Mouse (Mus musculus) heart, embryonic 15.5 days (tissue): Measurements from ENCODE around the gene Sec24c. TPM values are rescaled to one million over a fixed set of nuclear protein-coding genes. Genes with fewer than 3 reads are reported as not detected.

Source experiments
- ATAC-seq: fragments of 200-750 bp; cut with Nextera tagmentation; replicated peaks from 2 replicates; pipeline ENCODE4 v1.8.0; 2017; ENCODE audit warnings: low read depth, moderate TSS enrichment; ENCODE audit not compliant: insufficient number of reproducible peaks, insufficient read depth, low FRiP score
- H3K27ac ChIP-seq: fragments of 300-500 bp; sonication (generic); 2 replicates; pipeline ENCODE4 v1.5.1; 2015; ENCODE audit warnings: mild to moderate bottlenecking, inconsistent platforms
- H3K27me3 ChIP-seq: fragments of 300-500 bp; sonication (generic); 2 replicates; pipeline ENCODE4 v1.6.1; 2015; ENCODE audit warnings: inconsistent platforms
- H3K36me3 ChIP-seq: fragments of 300-500 bp; sonication (generic); 2 replicates; pipeline ENCODE4 v1.6.1; 2015; ENCODE audit warnings: mild to moderate bottlenecking, inconsistent platforms
- H3K4me1 ChIP-seq: fragments of 300-500 bp; sonication (generic); replicated peaks from 2 replicates; pipeline ENCODE4 v1.6.1; 2015; ENCODE audit warnings: inconsistent platforms
- H3K4me2 ChIP-seq: fragments of 300-500 bp; sonication (generic); 2 replicates; pipeline ENCODE4 v1.6.1; 2015; ENCODE audit warnings: inconsistent platforms, mild to moderate bottlenecking, moderate library complexity
- H3K4me3 ChIP-seq: fragments of 300-500 bp; sonication (generic); 2 replicates; pipeline ENCODE4 v1.5.1; 2015; ENCODE audit warnings: mild to moderate bottlenecking, inconsistent platforms
- H3K9ac ChIP-seq: fragments of 300-500 bp; sonication (generic); 2 replicates; pipeline ENCODE4 v1.6.1; 2015; ENCODE audit warnings: mild to moderate bottlenecking, inconsistent platforms
- H3K9me3 ChIP-seq: fragments of 300-500 bp; sonication (generic); replicated peaks from 2 replicates; pipeline ENCODE4 v1.6.1; 2016; ENCODE audit warnings: inconsistent platforms
- WGBS: fragments of 180-500 bp; shearing (Covaris S2); methylation state at CpG from one replicate; pipeline ENCODE4 v1.1.7; 2015; ENCODE audit warnings: mixed read lengths; 5-methylcytosine and 5-hydroxymethylcytosine counted together
- microRNA-seq: library from miRNA; unstranded; fragments of <30 nt; microRNA quantifications from one replicate; pipeline ENCODE4, GENCODE M21; 2016
- polyA plus RNA-seq: library from polyadenylated mRNA; unstranded; fragments of >200 nt; fragmentation: Nextera tagmentation; extraction: Ambion mirVana; gene quantifications from 2 replicates; pipeline ENCODE4 v1.2.1, GENCODE M21; 2015

The Sec24c gene
- polyA plus RNA-seq, 1 experiment from 2014 or later: 57.3 TPM

GRCm38 (mm10) chr14:20738511-20738910 lies 64.4 kb downstream of the Sec24c start:
- ATAC-seq: no peak
- no peak overlapping the region for H3K4me3 ChIP-seq
- H3K36me3 ChIP-seq: peaks cover 44% of the 10 kb centered on the region
- WGBS: 68% methylated on average over 8 of the region's 8 CpGs
- no peaks in the 10 kb centered on the region for H3K27me3 ChIP-seq
- H3K9me3 ChIP-seq: no peaks in the 10 kb centered on the region
- H3K27ac ChIP-seq: no peak overlapping the region
- no peak overlapping the region for H3K4me2 ChIP-seq
- peaks cover 30% of the 10 kb centered on the region for H3K4me1 ChIP-seq
- no peak overlapping the region for H3K9ac ChIP-seq

- Histone ChIP-seq H3K4me3 (no peak overlapping the region), H3K36me3 (peaks cover 64% of the 10 kb centered on the region)
These were observed 67.2 kb downstream of the Sec24c start for GRCm38 (mm10) chr14:20741301-20741700.

GRCm38 (mm10) chr14:20743614-20744013 lies 69.5 kb downstream of the Sec24c start:
- Histone ChIP-seq H3K4me3 (no peak overlapping the region), H3K27ac (no peak overlapping the region), H3K4me1 (peaks cover 12% of the 10 kb centered on the region), H3K4me2 (no peak overlapping the region), H3K9me3 (no peaks in the 10 kb centered on the region), H3K9ac (no peak overlapping the region), H3K27me3 (no peaks in the 10 kb centered on the region), H3K36me3 (peaks cover 54% of the 10 kb centered on the region)
- WGBS: 57% methylated on average over 3 of the region's 3 CpGs
- no peak for ATAC-seq

More at GRCm38 (mm10) chr14:20741301-20741700, 67.2 kb downstream of the Sec24c start:
- H3K4me2 ChIP-seq: no peak overlapping the region
- H3K27ac ChIP-seq: no peak overlapping the region
- no peak for ATAC-seq
- no peaks in the 10 kb centered on the region for H3K9me3 ChIP-seq
- H3K9ac ChIP-seq: no peak overlapping the region
- peaks cover 13% of the 10 kb centered on the region for H3K4me1 ChIP-seq
- no peaks in the 10 kb centered on the region for H3K27me3 ChIP-seq
- 78% methylated on average over 9 of the region's 9 CpGs for WGBS

Small RNA genes lying within 50 kb of the gene (microRNA-seq; reads per million reads assigned to microRNA genes)
- gene Mir6946: not detected

Other genes starting within 250 kb of the Sec24c start
- gene Cfap70, start 222.1 kb upstream of the Sec24c start, polyA plus RNA-seq: 0.40 and 0.46 TPM in 2 replicates
- 40.6 and 44.8 TPM in 2 replicates for gene Anxa7, start 194.2 kb upstream of the Sec24c start, polyA plus RNA-seq
- 0.45 and 0.56 TPM in 2 replicates for gene Mss51, start 177.4 kb upstream of the Sec24c start, polyA plus RNA-seq
- gene Ppp3cb, start 127.7 kb upstream of the Sec24c start, polyA plus RNA-seq: 30.6 and 34.9 TPM in 2 replicates
- 4.0 and 4.8 TPM in 2 replicates for gene Usp54, start 33.2 kb upstream of the Sec24c start, polyA plus RNA-seq
- 10.2 and 11.6 TPM in 2 replicates for gene Myoz1, start 17.8 kb upstream of the Sec24c start, polyA plus RNA-seq
- gene Synpo2l, start 6.0 kb upstream of the Sec24c start, polyA plus RNA-seq: 167 and 174 TPM in 2 replicates
- 19.0 and 23.9 TPM in 2 replicates for gene Fut11, start 20.7 kb downstream of the Sec24c start, polyA plus RNA-seq
- gene Chchd1, start 28.7 kb downstream of the Sec24c start, polyA plus RNA-seq: 159 and 218 TPM in 2 replicates
- gene Zswim8, start 33.2 kb downstream of the Sec24c start, polyA plus RNA-seq: 18.2 and 24.7 TPM in 2 replicates
- 13.8 and 17.8 TPM in 2 replicates for gene Ndst2, start 60.3 kb downstream of the Sec24c start, polyA plus RNA-seq
- 75.7 and 76.8 TPM in 2 replicates for gene Camk2g, start 119.8 kb downstream of the Sec24c start, polyA plus RNA-seq
- gene Plau, start 162.4 kb downstream of the Sec24c start, polyA plus RNA-seq: 1.4 and 1.9 TPM in 2 replicates